Mouse (Mus musculus): ENCODE measurements at regions not wholly inside any gene's neighbourhood (a gene's known extent, or its start where the extent isn't known, plus 50 kb on each side); places are given as distances from the start of the nearest gene placed in this dataset.

GRCm38 (mm10) chr12:113256628-113257027 is 70.9 kb downstream of the Tmem121 start:
- TF ChIP-seq CTCF (IDR thresholded peaks at IDR 0.05; ENCODE audit: low read depth, low read length) (no peak), POLR2A (IDR thresholded peaks at IDR 0.05; ENCODE audit: borderline replicate concordance, low read depth, low read length) (no peak)

All from bone marrow macrophage, adult 2 months (primary cell).